Mouse (Mus musculus) monocyte, adult 2 months (primary cell): Measurements from ENCODE around the gene Bhlhe23.

Source experiments
- DNase-seq, 2 experiments: peaks; one replicate each; pipeline ENCODE4 v3.0.0; 2022; ENCODE audit warnings: low spot score in 2 of 2, low read depth in 1 of 2

The Bhlhe23 gene

GRCm38 (mm10) chr2:180776793-180777192 is at the start of gene Bhlhe23:
Gene Bhlhe23 (minus strand): TSS chr2:180776900.
- DNase-seq = no peak

- no peak for DNase-seq
These were observed 48.6 kb upstream of the Bhlhe23 start for GRCm38 (mm10) chr2:180825147-180825941.

GRCm38 (mm10) chr2:180824724-180825123 is 48.0 kb upstream of the Bhlhe23 start:
- no peak for DNase-seq

- DNase-seq = no peak
These were observed 47.4 kb upstream of the Bhlhe23 start for GRCm38 (mm10) chr2:180824061-180824460.

- no peak for DNase-seq
These were observed 45.8 kb upstream of the Bhlhe23 start for GRCm38 (mm10) chr2:180822476-180822875.

GRCm38 (mm10) chr2:180819504-180819903 is 42.8 kb upstream of the Bhlhe23 start:
- no peak for DNase-seq

GRCm38 (mm10) chr2:180816440-180817065 is 39.9 kb upstream of the Bhlhe23 start:
- DNase-seq = no peak

GRCm38 (mm10) chr2:180813982-180814568 is 37.4 kb upstream of the Bhlhe23 start:
- no peak for DNase-seq

- no peak for DNase-seq
These were observed 34.3 kb upstream of the Bhlhe23 start for GRCm38 (mm10) chr2:180811002-180811401.

- DNase-seq = no peak
These were observed 32.8 kb upstream of the Bhlhe23 start for GRCm38 (mm10) chr2:180809510-180809909.

GRCm38 (mm10) chr2:180805966-180806365 is 29.3 kb upstream of the Bhlhe23 start:
- no peak for DNase-seq

GRCm38 (mm10) chr2:180796008-180796407 is 19.3 kb upstream of the Bhlhe23 start:
- DNase-seq = no peak

- DNase-seq = no peak
These were observed 18.9 kb upstream of the Bhlhe23 start for GRCm38 (mm10) chr2:180795597-180795996.

- no peak for DNase-seq
These were observed 17.7 kb upstream of the Bhlhe23 start for GRCm38 (mm10) chr2:180794422-180794821.

- peak in 1 of 2 experiments; percentile 6 for DNase-seq
These were observed 15.0 kb upstream of the Bhlhe23 start for GRCm38 (mm10) chr2:180791674-180792073.

GRCm38 (mm10) chr2:180788843-180789242 is 12.1 kb upstream of the Bhlhe23 start:
- DNase-seq = no peak

GRCm38 (mm10) chr2:180788386-180788785 is 11.7 kb upstream of the Bhlhe23 start:
- DNase-seq = no peak

- DNase-seq = no peak
These were observed 11.0 kb upstream of the Bhlhe23 start for GRCm38 (mm10) chr2:180787566-180788232.

- DNase-seq = no peak
These were observed 10.0 kb upstream of the Bhlhe23 start for GRCm38 (mm10) chr2:180786732-180787131.

GRCm38 (mm10) chr2:180780282-180780681 is 3.6 kb upstream of the Bhlhe23 start:
- no peak for DNase-seq

GRCm38 (mm10) chr2:180779226-180780104 is 2.8 kb upstream of the Bhlhe23 start:
- DNase-seq = peak in 1 of 2 experiments; percentile 14
